Mouse (Mus musculus) retina, adult 2 months (tissue): ENCODE measurements around the gene Gm49380.

Experiments used
- DNase-seq: peaks from one replicate; pipeline ENCODE4 v3.0.0-alpha.2; 2012; ENCODE audit warnings: low read depth, low spot score

The Gm49380 gene

GRCm38 (mm10) chr9:44022100-44022847 is 91.0 kb downstream of the Gm49380 start:
- DNase-seq, result no peak

DNA sequence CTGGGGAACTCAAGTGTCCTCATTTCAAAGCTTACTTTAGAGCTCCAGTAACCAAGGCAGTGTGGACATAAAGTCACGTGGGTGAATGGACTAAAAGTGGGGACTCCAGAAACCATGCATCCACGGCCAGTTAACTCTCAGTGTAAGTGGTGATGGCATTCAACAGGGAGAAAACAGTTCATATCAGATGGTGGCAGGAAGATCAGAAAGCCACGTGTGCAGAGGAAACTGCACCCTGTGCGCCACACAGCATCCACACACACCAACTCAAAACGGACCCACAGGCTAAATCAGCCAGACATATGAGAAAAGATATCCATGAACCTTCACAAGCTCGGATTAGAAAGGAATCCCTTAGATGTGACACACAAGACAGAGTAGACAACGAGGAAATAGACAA is 93.3 kb downstream of the Gm49380 start:
- DNase-seq, result no peak

- no peak for DNase-seq
These were observed 95.5 kb downstream of the Gm49380 start for GRCm38 (mm10) chr9:44017846-44018245.
